Mouse (Mus musculus): ENCODE measurements around the gene Prdx5. TPM values are rescaled to one million over a fixed set of nuclear protein-coding genes. Genes with fewer than 3 reads are reported as not detected.

Prdx5 gene
- total RNA-seq, 2 experiments from 2014 or later: 137 to 142 TPM

DNA sequence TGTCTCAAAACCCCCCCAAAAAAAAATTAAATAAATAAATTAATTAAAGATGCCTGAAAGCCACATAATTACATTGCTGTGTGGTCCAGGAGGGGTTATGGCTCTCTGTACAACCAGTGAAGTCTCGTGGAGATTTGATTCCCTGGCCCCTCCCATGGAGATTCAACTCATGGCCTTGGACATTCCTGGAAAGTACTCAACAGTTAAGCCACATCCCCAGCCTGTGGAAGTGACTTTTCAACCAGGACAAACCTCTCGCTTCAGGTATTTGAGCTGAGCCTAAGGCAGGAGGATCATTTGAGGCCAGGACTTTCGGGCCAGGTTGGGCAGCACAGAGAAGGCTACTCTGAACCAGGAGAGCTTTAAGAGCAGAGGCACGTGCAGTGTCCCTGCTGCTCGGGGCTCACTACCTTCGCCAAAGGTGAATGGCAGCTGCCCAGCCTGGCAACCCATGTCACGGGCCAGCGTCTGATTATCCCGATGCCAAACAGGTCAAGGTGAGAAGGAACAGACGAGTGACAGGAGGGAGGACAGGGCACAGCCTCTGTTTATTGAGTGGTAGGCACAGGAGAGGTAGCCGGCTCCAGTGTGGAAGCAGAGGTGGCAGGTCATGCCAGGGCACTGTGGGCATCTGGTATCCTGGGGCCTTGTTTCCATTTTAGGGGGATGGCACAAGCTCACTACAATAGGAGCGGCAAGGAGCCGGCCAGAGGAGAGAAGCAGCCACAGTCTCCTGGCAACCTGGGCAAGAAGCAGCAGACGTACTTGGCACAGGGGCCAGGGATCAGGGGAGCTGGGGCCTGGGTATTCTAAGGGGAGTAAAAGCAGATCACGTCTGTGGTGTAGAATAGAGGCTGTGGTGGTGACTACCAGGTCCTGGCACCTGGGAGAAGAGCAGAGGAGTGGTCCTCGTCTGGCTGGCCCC, 27.9 kb upstream of the Prdx5 start:
- DNase-seq (ENCODE audit: low spot score in 2 of 2): no peak

DNA sequence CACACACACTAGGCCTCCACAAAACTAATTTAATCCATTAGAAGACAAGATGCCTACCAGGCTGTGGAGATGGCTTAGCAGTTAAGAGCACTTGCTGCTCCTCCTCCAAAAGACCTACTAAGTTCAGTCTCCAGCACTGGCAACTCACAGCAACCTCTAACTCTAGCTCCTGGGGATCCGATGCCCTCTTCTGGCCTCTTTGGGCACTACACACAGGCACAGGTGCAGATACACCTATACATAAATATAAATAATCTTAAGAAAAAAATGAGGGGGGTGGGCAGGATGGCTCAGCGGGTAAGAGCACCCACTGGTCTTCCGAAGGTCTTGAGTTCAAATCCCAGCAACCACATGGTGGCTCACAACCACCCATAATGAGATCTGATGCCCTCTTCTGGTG, 26.4 kb upstream of the Prdx5 start:
- no peak for DNase-seq (ENCODE audit: low spot score in 2 of 2)

DNA sequence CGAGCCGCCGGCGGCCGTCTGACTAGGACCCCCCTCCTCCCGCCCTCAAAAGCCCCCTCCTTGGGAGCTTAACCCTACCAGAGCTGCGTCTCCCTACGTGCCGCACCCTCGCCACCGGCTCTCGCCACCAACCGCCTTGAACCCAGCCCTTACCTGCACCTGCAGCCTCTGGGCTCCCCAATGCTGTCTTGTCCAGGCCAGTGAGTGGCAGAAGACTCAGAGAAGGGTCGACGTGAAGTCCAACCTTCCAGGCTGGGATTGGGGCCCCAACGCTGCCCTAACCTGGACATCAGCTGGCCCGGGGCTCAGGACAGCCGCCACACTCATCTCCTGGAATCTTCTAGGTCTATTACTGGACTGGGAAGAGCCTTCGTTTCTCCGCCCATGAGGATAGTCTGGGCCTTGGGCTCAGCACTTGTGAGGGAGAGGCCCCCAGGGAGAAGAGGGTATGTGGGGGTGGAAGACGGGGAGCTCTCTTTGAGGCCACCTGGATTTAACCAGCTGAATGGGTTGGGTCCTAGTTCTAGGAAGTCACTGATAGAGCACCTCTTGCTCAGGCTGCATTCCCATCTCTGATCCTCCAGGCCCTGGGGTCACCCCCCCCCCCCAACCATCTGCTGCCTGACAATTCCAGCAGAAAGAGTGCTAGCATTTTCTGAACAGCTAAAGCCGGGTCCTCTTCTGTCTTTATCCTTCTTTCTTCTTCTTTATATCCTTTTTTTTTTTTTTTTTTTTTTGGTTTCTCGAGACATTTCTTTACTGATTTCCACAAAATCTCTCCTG, 24.5 kb upstream of the Prdx5 start, which contains the start of gene Kcnk4:
TSS of gene Kcnk4 (minus strand) at position 321 of the 783 bp plus-strand sequence.
- peak in 1 of 2 experiments; percentile 15 for DNase-seq (ENCODE audit: low spot score in 2 of 2)

DNA sequence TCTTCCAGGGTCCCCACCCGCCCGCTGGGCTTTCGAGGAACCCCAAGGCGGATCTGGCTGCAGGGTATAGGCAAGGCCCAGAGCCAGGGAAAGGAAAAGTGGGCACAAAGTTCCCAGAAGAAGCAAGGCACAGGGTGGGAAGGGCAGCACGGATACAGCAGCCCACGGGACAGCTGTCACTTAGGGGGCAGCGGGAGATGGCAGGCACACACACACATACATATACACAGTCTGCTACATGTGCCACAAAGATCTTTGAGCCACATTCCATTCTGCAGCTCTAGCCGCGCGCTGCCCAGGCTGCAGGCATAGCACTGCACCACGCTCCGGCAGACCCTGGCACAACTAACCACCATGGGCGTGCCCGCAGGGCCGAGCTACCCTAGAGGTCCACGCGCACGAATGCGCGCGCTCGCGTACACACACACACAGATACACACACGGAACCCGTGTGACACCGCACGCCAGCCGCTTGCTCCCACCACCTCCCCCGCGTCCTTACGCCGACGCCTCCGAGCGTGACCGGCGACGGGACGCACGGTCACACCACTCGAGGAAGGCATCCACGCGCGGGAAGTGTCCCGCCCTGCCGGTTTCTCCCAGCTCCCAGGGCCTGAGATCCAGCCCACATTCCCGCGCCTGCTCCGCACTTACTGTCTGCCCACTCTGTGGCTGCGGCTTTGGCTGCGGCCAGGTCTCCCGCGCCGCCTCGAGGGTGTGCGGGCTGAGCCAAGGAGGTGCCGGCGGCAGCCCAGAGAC, 23.7 kb upstream of the Prdx5 start:
- DNase-seq (ENCODE audit: low spot score in 2 of 2): peak in 1 of 2 experiments; percentile 19

DNA sequence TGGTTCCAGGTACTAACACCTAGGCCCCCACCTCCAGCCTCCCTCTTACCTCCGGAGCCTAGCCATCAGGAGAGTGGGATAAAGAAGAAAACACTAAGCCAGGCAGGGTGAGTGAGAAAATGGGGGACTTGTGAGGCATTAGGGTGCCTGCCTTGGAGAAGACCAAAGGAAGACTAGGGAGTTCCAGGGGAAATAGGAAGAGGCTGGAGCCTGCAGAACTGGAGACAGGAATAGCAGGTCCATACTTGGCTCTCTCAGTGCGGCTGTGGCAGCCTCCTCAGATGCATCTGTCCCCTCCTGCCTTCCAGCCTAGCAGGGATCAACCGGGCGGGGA, 23.2 kb upstream of the Prdx5 start:
- DNase-seq (ENCODE audit: low spot score in 2 of 2): peak in 1 of 2 experiments; percentile 11

DNA sequence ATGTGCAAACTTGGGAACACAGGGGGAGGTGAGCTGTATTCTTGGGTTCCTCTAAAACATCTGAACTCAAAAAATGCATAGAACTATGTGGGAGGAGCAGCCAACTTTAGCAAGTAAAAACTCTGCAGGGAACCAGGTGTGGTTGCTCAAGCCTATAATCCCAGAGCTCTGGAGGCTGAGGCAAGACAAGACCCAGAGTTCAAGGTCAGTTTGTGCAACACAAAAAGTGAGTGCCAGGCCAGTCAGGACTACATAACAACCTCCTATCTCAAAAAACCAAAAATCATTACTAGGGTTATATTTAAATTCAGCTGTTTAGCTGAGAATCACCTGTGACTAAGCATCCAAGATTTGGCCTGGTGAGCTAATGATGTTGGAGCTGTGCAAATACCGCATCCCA, 22.1 kb upstream of the Prdx5 start:
- DNase-seq (ENCODE audit: low spot score in 2 of 2): no peak

DNA sequence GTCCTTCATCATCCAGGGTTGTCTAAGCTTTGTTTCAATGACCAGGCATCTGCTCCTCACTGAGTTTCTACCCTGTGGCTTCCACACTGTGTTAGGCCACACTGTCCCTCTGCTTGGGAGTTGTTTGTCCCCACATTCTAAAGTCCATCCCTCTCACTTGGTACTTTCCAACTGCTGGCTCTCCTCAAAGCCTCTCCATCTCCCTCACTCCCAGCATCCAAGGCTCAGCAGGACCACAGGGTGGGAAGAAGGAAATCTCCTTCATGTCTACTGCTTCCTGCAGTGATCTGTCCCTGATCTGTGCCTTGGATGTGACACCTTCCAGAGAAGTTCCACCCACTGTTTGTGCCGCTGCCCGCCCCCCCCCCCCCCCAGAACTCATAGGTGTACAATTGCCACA, 21.1 kb upstream of the Prdx5 start:
- DNase-seq (ENCODE audit: low spot score in 2 of 2): peak in 1 of 2 experiments; percentile 9

DNA sequence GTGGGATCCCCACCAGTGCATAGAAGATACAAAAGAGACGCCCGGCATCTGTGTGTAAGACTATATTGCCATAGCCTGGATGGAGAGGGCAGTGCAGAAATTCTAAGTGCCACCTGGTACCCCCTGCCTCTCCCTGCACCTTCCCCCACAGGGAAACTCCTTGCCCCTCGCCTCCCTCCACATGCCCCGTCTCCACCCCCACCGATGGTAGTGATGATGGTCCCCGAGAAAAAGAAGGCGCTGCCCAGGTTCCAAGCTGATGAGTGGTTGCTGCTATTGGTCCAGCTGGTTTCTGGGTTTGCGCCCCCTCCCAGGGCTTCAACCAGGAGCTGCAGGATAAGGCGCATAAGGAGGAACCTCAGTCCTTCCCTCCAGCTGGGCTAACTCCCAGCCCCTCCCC, 18.2 kb upstream of the Prdx5 start:
- DNase-seq (ENCODE audit: low spot score in 2 of 2): no peak

DNA sequence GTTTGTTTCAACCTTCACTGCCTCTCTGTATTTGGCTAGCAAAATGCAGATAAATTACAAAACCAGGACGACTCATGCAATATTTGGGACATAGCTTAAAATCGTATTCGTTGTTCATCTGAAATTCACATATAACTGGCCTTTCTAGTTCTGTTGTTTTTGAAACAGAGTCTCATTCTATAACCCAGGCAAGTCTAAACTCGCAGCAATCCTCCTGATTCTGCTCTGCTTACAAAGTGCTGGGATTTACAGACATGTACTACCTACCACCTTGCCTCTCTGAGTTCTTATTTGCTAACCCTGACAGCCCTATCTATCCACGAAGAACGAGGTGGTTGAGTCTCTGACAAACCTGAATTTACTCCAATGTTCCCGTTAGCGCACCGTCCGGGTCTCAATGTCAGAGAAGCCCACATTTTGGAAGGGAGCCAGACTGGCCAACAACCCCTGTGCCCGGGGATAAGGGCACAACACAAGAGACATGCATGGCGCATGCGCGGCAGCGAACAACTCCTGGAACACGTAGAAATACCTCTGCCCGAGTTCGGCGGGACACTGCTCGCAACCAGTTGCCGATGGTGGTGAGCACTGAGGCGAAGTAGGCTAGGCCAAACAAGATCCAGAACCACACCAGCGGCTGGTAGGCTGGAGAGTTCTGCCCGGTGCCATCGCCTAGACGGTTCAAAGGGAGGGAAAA, 16.8 kb upstream of the Prdx5 start:
- DNase-seq (ENCODE audit: low spot score in 2 of 2): no peak

DNA sequence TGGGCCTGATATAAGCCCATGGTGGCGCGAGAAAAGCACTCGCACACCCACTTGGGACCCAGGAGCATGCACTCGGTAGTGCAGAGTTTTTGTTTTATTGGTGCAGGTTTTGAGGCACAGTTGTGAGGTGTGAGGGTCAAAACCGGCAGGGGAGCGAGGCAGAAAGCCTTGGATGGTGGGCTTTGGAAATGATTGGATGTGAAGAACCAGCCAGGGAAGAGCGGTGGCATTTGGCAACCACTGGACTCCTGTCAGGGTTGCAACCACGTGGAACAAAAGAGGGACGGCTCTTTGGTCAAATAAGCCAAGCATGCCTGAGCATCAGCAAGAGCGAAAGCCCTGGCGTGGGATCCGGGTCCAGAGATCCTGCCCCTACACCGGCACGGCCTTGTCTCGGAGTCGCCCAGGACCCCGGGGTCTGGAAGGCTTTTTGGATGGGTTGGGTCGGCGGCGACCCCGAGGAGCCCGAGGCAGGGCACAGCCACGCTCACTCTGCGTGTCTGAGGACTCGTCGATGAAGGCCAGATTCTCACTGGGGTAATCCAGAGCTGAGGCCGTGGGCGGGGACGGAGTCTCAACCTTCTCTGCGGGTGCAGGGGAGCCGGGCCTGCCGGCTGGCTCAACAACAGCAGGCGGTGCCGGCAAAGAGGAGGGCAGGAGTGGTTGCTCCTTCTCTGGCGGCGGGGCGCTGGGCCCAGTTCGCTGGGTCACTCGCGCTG, 15.9 kb upstream of the Prdx5 start:
- no peak for DNase-seq (ENCODE audit: low spot score in 2 of 2)

DNA sequence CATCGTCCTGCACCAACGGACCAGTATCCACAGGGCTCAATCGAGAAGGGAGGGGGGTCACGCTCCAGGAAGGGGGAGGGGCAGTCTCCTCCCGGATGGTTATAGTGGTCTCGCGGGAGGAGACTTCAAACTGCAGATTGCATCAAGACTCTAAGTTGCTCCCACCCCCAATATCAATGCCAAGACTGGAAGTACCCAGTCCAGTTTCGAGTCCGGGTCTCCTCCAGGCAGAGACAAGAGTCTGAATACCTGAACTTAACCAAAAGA, 15.3 kb upstream of the Prdx5 start, which contains the start of gene Catsperz:
TSS of gene Catsperz (minus strand) at position 74 of the 267 bp plus-strand sequence.
- DNase-seq (ENCODE audit: low spot score in 2 of 2): no peak

DNA sequence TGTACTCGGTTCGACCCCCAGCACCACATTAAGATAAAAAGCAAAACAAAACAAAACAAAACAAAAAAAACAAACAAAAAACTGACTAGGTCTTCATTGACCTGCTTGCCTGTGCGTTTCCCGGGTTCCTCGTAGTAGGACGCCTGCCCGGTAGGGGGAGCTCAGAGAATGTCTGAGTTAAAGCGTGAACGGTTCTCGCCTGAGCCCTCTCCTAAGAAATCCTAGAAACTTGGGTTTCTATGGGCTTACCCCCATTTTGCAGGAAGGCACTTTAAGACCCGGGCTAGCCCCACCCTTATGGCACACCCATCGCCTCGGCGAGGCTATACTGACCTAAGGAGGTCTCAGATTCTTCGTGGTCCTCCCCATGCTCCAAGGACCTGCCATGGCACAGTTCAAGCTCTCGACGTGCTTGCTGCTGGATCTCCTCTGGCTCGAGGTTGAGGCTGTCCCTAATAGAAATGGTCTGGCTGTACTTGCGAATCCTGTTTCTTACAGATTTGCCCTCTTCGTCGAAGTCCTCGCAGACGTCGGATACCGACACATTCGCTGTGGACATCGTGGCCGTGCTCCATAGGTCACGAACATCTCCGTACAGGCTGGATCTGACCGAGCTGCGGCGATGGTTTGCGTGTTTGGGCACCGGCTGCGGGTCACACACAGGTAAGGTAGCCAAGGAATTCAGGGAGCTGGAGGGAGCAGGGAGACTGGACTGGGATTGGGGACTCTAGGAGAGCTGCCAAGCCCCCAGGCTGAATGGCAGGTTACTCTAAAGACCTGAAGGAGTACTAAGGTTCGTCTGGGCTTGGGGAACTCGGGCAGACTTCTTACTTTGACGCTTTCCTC, 14.8 kb upstream of the Prdx5 start:
- DNase-seq (ENCODE audit: low spot score in 2 of 2): peak; percentile 71 to 85

DNA sequence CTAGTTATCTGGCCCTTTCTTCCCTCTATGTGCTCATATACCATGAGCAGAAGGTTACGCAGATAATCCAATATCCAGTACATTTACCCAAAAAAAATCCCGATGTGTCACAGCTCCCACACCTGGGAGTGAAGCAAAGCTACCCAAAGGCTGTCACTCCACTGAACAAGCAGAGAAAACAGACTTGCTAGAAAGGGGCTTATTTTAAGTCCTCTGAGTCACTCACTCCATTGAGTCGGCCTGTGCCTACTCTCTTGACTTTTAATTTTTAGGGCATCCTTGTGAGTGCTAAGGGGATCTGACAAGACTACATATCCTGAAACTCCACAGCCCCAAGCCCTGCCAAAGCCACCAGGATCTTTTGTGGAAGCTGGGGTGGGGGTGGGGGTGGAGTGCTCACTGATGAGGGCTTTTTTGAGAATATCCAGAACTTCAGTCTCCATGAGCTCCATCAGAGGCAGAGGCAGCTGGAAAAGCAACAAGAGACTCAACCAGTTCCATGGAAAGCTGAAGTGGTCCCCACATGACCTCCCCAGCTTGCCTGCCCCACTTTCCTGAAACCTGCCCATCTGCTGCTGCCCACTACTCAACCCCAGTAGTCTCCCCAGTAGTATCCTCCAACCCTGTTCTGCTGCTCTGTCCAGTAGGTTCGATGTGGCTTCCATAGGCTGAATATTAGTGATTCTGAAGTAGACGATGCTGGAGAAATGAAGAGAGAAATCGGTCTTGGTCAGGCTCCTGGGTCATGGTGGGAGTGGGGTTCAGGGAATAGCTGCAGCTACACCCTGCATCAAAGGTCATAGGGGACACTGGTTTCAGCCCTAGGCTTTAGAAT, 13.2 kb upstream of the Prdx5 start:
- no peak for DNase-seq (ENCODE audit: low spot score in 2 of 2)

DNA sequence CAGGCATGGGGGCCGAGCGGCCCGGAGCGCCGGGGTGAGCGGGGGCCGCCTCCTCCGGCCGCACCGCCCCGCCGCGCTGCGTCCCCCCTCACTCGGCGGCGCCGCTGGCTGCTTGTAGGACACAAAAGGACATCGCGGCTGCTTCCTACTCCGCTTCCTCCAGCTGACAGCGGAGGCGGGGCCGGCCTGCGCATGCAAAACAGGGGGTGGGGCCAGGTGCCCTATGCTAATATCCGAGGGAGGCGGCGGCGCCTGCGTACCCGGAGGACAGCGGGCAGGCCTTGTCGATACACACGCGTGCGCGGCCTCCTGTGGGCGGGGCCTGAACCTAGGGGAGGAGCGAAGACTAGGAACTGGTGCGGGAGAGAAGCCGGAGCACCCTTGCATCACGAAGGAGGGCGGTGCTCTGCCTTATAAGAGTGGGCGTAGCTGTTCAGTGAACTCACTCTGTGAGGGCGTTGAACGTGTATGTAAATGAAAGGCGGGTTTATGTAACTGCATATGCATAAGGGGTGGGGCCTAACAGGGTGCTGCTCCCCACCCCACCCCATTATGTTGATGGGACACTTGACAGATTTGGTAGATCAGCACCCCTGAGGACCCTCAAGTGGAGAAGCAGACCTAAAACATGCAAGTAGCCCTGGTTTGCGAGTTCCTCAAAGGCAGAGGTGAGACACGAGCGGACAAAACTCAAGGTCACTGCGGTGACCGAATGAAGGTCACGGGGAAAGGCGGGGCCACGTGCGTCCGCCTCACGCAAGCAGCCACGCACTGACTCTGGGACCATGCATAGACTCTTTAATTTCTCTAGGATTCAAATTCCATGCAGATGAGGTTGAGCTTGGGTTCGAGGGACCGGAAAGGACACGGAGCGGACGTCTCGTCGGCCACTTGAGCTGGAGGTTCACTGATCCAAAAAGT, 12.0 kb upstream of the Prdx5 start, which contains the start of gene Esrra:
TSS of gene Esrra (minus strand) at position 167 of the 921 bp plus-strand sequence.
- peak; percentile 99 to 100 for DNase-seq (ENCODE audit: low spot score in 2 of 2)

DNA sequence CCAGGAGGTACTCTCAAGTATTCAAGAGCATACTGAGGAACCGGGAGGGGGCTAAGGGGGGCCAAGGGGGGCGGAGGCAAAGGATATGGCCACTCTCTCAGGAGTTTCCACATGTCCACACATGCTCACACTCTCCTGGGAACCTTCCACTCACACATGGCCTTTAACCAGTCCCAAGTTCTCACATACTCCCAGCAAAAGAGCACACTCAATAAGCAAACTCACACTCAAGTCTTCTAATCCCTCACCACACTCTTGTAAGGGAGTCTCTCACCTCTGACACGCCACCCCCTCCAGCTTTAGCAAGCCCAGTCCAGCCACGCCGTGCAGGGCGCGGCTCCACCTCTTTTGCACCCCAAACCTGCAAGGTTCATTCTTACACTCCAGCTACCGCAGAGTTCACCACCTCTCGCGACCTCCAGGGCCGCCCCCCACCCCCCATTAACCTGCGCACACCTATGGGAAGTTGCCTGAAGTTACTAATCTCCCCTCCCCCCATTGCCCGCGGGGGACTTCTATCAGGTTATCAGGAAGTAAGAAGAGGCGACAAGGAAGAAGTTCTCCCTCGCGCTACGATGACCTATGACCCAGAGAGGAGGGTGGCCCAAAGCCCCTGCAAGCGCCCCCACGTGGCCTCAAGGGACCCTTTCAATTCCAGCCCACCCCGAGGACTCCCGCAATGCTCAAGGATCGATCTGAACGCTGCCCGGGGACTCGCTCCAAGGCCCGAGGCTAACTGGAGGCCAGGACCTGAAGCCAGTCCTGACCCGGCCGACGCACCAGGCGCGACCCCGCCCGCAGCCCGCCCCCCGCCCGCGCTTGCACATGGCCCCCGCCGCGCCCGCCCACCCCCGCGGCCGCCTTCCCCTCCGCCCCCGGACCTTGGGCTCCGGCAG, 11.1 kb upstream of the Prdx5 start:
- peak in 1 of 2 experiments; percentile 33 for DNase-seq (ENCODE audit: low spot score in 2 of 2)
